Mouse (Mus musculus) ES-Bruce4 (cell line): ENCODE measurements around the gene Adat3.

Experiments
- CTCF ChIP-seq: IDR thresholded peaks from one replicate; pipeline ENCODE4 v1.8.1; 2011; ENCODE audit warnings: low read depth, low read length
- POLR2A ChIP-seq: IDR thresholded peaks from one replicate; pipeline ENCODE4 v1.8.1; 2011; ENCODE audit warnings: low read length; ENCODE audit not compliant: insufficient read depth

DNA sequence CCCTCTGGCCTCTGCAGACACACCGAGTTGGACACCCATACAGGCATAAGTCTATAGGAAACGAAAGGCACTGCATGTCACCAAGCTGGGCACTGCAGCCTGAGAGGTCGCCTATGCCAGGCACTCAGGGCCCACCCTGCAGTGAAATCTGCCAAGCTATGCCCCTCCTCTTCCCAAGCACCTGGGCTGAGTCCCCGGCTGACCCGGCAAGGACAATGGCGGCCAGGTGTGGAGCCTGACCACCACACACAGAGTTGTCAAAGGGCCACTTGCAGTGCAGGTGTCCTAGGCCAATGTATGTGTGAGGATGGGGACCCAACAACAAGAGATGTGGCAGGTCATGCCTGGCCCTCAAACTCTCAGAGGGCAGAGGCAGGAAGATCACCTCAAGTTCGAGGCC is 43.2 kb upstream of the Adat3 start:
- TF ChIP-seq CTCF (no peak), POLR2A (no peak)
